Mouse (Mus musculus): Measurements from ENCODE around the gene Ankrd13b.

DNA sequence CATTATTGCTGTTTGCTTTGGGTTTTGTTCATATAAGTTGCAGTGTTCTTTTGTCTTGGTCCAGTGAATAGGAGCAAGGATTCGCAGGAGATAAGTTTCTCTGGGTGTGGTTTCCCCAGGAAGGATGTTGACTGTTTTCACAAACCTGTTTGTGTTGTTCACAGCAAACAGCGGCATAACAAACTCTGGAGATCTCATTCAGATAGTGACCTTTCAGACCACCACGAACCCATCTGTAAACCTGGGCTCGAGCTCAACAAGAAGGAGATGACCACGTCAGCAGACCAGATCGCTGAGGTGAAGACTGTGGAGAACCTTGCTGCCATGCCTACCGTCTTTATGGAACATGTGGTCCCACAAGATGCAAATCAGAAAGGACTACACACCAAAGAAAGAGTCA, 40.3 kb downstream of the Ankrd13b start:
- TF ChIP-seq CTCF (IDR thresholded peaks at IDR 0.05; ENCODE audit: low read depth, low read length) (no peak), POLR2A (IDR thresholded peaks at IDR 0.05; ENCODE audit: extremely low read depth, insufficient read depth, low read length) (no peak)

All from liver, adult 2 months (tissue).